Mouse (Mus musculus): Measurements from ENCODE around the gene Iqsec3. TPM values are rescaled to one million over a fixed set of nuclear protein-coding genes. Genes with fewer than 3 reads are reported as not detected.

Gene Iqsec3
- polyA plus RNA-seq, 1 experiment: not detected

DNA sequence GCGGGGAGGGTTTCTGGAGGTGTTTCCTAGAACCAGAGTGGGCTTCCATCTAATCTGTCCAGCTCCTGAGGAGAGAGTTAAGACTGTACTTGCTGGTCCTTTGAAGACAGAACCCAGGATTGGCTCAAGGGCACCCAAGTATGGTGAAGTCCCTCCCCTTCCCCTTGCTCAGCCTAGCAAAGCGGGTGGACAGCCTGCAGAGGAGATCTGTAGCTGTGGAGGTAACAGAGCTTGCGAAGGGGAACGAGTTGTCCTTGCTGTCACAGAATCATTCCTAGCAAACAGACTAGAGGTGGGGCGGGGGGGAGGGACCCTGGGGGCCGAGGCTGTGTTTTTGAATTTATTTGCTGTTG lies 129.7 kb downstream of the Iqsec3 start:
- TF ChIP-seq CTCF (IDR thresholded peaks at IDR 0.05; ENCODE audit: low read depth, low read length): no peak
- no peak for TF ChIP-seq POLR2A (IDR thresholded peaks at IDR 0.05; ENCODE audit: borderline replicate concordance, low read depth, low read length)
- H3K4me3 ChIP-seq (ENCODE audit: insufficient read depth, low read length): peak overlapping the region; percentile 57
- H3K27ac ChIP-seq (ENCODE audit: insufficient read depth, low read depth, low read length): peak overlapping the region; percentile 91
- H3K4me1 ChIP-seq (ENCODE audit: control insufficient read depth, insufficient read depth, low read length): peaks cover 65% of the 10 kb centered on the region

DNA sequence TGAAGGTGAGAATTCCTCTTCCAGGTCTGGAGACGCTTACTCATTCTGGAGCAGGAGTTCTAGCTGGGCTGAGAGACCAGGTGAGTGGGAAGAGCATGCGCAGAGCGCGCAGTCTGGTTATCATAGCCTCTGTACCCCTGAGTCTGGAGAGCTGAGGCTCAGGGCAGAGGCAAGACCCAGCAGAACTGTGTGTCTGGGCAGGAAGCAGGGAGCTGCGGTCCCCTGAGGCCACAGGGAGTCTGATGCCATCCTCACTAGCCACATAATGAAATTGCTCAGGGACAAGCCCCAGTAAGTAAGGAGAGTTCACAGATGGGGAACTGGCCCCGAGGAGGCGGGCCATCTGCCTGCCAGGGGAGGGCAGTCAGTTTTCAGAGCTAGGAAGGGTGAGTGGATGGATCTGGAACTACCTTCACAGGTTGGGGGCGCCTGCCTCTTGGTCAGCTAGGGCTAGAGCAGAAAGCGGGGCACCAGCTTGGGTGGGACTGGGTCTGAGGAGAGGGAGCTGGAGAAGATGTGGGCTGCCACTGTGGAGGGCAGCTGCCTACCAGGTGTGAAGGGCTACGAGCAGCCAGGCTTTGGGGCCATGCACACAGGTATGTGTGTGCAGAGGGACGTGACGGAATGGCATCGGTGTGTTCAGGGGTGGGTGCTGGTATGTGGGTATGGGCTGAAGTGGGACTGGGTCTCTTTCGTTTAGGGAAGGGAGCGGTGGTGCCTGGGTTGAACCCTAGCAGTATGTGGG lies 130.3 kb downstream of the Iqsec3 start, which contains the start of gene Slc6a12:
Gene Slc6a12, plus strand, starts transcription at position 51 of the 745 bp plus-strand sequence.
- peaks cover 70% of the 10 kb centered on the region for H3K4me1 ChIP-seq (ENCODE audit: control insufficient read depth, insufficient read depth, low read length)
- H3K27ac ChIP-seq (ENCODE audit: insufficient read depth, low read depth, low read length): peak within 1 kb of the TSS; percentile 91
- TF ChIP-seq CTCF (IDR thresholded peaks at IDR 0.05; ENCODE audit: low read depth, low read length): no peak
- no peak for TF ChIP-seq POLR2A (IDR thresholded peaks at IDR 0.05; ENCODE audit: borderline replicate concordance, low read depth, low read length)
- H3K4me3 ChIP-seq (ENCODE audit: insufficient read depth, low read length): peak within 1 kb of the TSS; percentile 57

DNA sequence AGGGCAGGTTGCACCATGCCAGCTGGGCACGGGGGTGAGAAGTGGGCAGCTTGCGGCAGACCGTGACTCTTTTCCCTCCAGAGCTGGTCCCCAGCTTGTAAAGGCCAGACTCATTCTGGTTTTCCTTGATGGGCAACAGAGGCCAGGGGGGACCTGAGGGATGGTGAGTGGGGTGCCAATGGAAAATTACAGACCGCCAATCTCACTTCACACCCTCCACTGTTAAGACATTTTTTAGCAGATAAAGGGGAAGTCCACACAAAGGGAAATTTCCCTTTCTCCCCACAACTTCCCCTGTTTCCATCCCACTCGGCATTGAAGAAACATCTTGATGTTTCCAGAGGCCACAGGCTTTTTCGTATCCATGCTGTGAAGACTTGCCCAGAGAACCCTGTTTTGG lies 131.8 kb downstream of the Iqsec3 start:
- Histone ChIP-seq H3K27ac (ENCODE audit: insufficient read depth, low read depth, low read length) (peak overlapping the region; percentile 91), H3K4me1 (ENCODE audit: control insufficient read depth, insufficient read depth, low read length) (peaks cover 73% of the 10 kb centered on the region), H3K4me3 (ENCODE audit: insufficient read depth, low read length) (0 out of 2 replicates have a peak overlapping the region, but pooled peaks have one; percentile 17)
- TF ChIP-seq CTCF (IDR thresholded peaks at IDR 0.05; ENCODE audit: low read depth, low read length): no peak
- no peak for TF ChIP-seq POLR2A (IDR thresholded peaks at IDR 0.05; ENCODE audit: borderline replicate concordance, low read depth, low read length)

DNA sequence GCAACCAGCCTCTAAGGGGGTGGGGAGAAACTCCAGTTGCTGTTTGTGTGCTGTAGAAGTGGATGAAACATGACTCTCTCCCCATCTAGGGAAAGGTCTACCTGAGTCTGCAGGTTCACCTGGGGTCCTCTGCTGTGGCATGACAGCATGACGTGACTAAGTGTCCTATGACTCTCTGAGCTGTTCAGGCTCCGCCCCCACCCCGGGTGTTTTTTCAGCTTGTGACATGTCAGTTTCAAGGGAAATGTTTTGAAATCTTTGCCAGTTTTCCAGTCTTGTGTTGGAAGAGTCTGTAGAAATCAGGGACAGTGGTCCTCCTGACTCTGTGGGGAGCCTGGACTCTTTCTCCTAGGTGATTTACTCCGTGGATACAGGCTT lies 135.0 kb downstream of the Iqsec3 start:
- TF ChIP-seq CTCF (IDR thresholded peaks at IDR 0.05; ENCODE audit: low read depth, low read length): no peak
- no peak overlapping the region for H3K4me3 ChIP-seq (ENCODE audit: insufficient read depth, low read length)
- peak overlapping the region; percentile 49 for H3K27ac ChIP-seq (ENCODE audit: insufficient read depth, low read depth, low read length)
- peaks cover 56% of the 10 kb centered on the region for H3K4me1 ChIP-seq (ENCODE audit: control insufficient read depth, insufficient read depth, low read length)

DNA sequence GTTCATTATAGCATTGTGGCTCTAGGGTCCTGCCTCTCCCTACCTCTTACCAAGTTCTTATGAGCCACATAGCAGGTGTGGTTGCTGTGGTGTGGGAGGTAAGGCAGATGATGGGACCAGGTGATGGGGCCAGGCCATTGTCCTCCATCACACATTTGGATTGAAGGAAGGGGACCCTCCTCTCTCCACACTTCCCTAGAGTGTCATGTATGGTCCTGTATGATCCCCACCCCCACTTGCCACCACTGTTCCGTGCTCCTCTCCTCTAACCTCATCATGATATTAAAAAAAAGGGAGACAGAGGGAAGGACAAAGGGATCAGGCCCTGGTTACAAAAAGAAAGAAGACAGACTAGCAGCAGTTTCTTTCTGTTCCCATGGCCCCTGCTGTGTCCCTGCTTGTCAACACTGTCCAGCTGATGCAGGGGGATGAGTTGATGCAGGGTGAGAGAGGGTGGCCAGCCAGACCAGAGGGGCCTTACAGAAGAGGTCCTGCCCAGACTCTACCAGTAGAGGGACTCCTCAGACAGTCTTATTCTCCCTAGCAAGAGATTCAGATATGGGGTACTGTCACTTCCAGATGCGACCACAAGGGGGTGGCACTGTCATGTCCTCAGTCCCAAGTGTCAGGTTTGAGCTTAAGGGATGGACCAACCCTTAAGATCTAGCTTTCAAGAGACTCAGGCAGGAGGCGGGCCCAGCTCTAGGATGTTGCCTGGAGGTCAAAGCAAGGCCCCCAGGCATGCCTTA lies 135.5 kb downstream of the Iqsec3 start:
- Histone ChIP-seq H3K4me3 (ENCODE audit: insufficient read depth, low read length) (no peak overlapping the region), H3K27ac (ENCODE audit: insufficient read depth, low read depth, low read length) (peak overlapping the region; percentile 49), H3K4me1 (ENCODE audit: control insufficient read depth, insufficient read depth, low read length) (peaks cover 52% of the 10 kb centered on the region)
- TF ChIP-seq POLR2A (IDR thresholded peaks at IDR 0.05; ENCODE audit: borderline replicate concordance, low read depth, low read length) (no peak), CTCF (IDR thresholded peaks at IDR 0.05; ENCODE audit: low read depth, low read length) (peak; percentile 94)

DNA sequence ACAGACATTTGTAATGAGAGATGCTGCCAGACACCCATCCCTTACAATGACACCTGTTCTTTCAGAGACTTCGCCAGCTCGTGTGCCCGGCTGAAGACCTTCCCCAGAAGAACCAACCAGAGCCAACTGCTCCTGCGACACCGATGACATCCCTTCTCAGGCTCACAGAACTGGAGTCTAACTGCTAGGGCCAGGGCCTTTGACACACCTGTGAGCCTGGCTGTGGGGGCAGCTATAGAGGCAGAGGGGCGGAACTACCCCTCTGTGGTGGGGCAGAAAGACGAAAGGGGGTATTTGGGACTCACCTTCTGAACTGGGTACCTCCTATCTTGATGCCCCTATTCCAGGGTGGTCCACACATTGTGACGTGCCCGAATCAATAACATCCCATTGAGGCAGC lies 136.2 kb downstream of the Iqsec3 start:
- H3K4me1 ChIP-seq (ENCODE audit: control insufficient read depth, insufficient read depth, low read length): peaks cover 45% of the 10 kb centered on the region
- no peak overlapping the region for H3K27ac ChIP-seq (ENCODE audit: insufficient read depth, low read depth, low read length)
- H3K4me3 ChIP-seq (ENCODE audit: insufficient read depth, low read length): peak overlapping the region; percentile 9; the same call in 1 of the 2 replicates
- TF ChIP-seq POLR2A (IDR thresholded peaks at IDR 0.05; ENCODE audit: borderline replicate concordance, low read depth, low read length) (no peak), CTCF (IDR thresholded peaks at IDR 0.05; ENCODE audit: low read depth, low read length) (no peak)

DNA sequence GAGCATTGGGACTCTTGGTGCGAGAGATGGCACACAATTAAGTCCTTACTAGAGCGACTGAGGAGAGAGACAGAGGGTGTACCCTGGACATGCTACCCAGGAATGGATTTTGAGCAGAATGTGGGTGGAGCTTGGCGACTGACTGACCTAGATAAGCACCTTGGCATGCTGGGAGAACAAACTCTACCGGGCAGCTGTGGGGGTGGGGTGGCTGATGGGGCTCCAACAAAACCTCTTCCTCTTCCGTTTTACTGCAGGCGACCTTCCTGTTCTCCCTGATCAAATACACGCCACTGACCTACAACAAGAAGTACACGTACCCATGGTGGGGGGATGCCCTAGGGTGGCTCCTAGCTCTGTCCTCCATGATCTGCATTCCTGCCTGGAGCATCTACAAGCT lies 136.9 kb downstream of the Iqsec3 start:
- no peak for TF ChIP-seq POLR2A (IDR thresholded peaks at IDR 0.05; ENCODE audit: borderline replicate concordance, low read depth, low read length)
- TF ChIP-seq CTCF (IDR thresholded peaks at IDR 0.05; ENCODE audit: low read depth, low read length): no peak
- Histone ChIP-seq H3K4me3 (ENCODE audit: insufficient read depth, low read length) (peak overlapping the region; percentile 42), H3K4me1 (ENCODE audit: control insufficient read depth, insufficient read depth, low read length) (peaks cover 41% of the 10 kb centered on the region), H3K27ac (ENCODE audit: insufficient read depth, low read depth, low read length) (no peak overlapping the region)

DNA sequence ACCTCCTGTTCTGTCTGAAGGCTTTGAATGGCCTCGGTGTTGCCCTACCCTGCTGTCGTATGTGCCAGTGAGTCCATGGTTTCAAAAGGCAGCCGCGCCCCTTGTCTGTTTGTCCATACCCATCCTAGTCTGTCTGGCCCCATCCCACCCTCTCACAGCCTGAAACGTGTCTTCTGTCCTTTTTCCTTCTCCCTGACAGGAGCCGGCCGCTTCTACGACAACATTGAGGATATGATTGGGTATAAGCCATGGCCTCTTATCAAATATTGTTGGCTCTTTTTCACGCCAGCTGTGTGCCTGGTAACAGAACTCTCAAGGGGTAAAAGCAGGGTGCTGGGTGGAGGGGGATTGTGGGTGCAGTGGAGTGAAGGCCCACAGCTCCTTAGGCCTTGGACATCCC lies 137.6 kb downstream of the Iqsec3 start:
- TF ChIP-seq POLR2A (IDR thresholded peaks at IDR 0.05; ENCODE audit: borderline replicate concordance, low read depth, low read length) (no peak), CTCF (IDR thresholded peaks at IDR 0.05; ENCODE audit: low read depth, low read length) (no peak)
- no peak overlapping the region for H3K4me3 ChIP-seq (ENCODE audit: insufficient read depth, low read length)
- no peak overlapping the region for H3K27ac ChIP-seq (ENCODE audit: insufficient read depth, low read depth, low read length)
- H3K4me1 ChIP-seq (ENCODE audit: control insufficient read depth, insufficient read depth, low read length): peaks cover 34% of the 10 kb centered on the region

DNA sequence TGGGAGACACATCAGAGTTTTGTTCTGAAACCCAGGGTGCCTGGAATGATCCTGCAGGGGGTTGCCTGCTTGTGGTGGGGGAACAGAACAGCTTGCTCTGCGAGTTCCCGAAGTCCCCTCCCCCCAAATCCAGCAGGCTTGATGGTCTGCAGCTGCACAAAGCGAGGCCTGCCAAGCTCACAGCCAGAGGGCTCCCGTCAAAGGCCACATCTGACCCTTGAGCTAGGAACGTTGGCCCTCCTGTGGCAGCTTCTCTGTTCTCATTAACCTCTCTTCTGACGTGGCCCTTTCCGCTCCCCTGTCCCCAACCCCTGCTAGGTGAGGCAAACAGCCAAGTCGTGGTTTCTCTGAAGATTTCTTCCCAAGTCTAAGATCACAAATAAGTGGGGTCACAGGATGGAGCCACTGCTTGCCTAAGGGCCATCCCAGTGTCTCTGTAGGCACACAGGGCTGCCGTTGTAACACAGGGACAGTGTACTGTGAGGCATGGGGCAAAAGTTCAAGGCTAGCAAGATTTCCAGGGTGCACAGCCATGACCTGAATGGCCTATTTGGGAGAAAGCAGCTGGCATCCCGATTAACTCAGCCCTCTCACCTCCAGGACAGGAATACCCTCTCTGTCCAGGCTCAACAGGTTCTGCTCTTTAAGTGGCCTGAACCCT lies 143.5 kb downstream of the Iqsec3 start:
- no peak for TF ChIP-seq CTCF (IDR thresholded peaks at IDR 0.05; ENCODE audit: low read depth, low read length)
- TF ChIP-seq POLR2A (IDR thresholded peaks at IDR 0.05; ENCODE audit: borderline replicate concordance, low read depth, low read length): no peak
- Histone ChIP-seq H3K4me3 (ENCODE audit: insufficient read depth, low read length) (no peak overlapping the region), H3K4me1 (ENCODE audit: control insufficient read depth, insufficient read depth, low read length) (no peaks in the 10 kb centered on the region), H3K27ac (ENCODE audit: insufficient read depth, low read depth, low read length) (no peak overlapping the region)
